Mouse (Mus musculus): ENCODE data around the gene Ccr7. TPM values are rescaled to one million over a fixed set of nuclear protein-coding genes. Genes with fewer than 3 reads are reported as not detected.

Gene Ccr7
- total and polyA plus RNA-seq, 3 experiments: 0.04 to 0.06 TPM; not detected in 1

GRCm38 (mm10) chr11:99136361-99136760, 18.5 kb downstream of the Ccr7 start:
- H3K4me1 ChIP-seq (ENCODE audit: control insufficient read depth in 1 of 2, insufficient read depth in 2 of 2, low read length in 2 of 2): no peaks in the 10 kb centered on the region; a peak in 1 of 4 replicates
- TF ChIP-seq TBP (IDR thresholded peaks at IDR 0.05; ENCODE audit: low read depth, low read length) (no peak), ZMIZ1 (IDR thresholded peaks at IDR 0.05; ENCODE audit: low read depth, low read length) (no peak), TAL1 (IDR thresholded peaks at IDR 0.05; ENCODE audit: low read length) (no peak), MAFK (IDR thresholded peaks at IDR 0.05; ENCODE audit: borderline replicate concordance, low read depth, low read length) (no peak), ETS1 (IDR thresholded peaks at IDR 0.05; ENCODE audit: low read depth, low read length) (0 out of 2 replicates have a peak, but pooled peaks have one; percentile 11), NRF1 (IDR thresholded peaks at IDR 0.05; ENCODE audit: insufficient read depth, low read depth, low read length, poor library complexity, severe bottlenecking) (no peak), CTCF (IDR thresholded peaks at IDR 0.05 in 2 of 3, conservative IDR thresholded peaks at IDR 0.05 in 1 of 3; ENCODE audit: control insufficient read depth in 1 of 3, insufficient read depth in 1 of 3, low read depth in 2 of 3, low read length in 3 of 3, poor library complexity in 1 of 3, severe bottlenecking in 1 of 3) (no peak), ZC3H11A (IDR thresholded peaks at IDR 0.05; ENCODE audit: low read depth, low read length) (no peak), POLR2A (IDR thresholded peaks at IDR 0.05; ENCODE audit: control insufficient read depth in 1 of 2, insufficient read depth in 1 of 2, low read depth in 1 of 2, low read length in 2 of 2, poor library complexity in 1 of 2) (no peak), EP300 (IDR thresholded peaks at IDR 0.05; ENCODE audit: low read depth in 1 of 2, low read length in 2 of 2) (peak in 1 of 2 experiments; percentile 9; a peak in 1 of 4 replicates), MAZ (IDR thresholded peaks at IDR 0.05; ENCODE audit: low read depth, low read length) (0 out of 2 replicates have a peak, but pooled peaks have one; percentile 22), SIN3A (IDR thresholded peaks at IDR 0.05; ENCODE audit: low read length) (no peak), POLR2AphosphoS5 (IDR thresholded peaks at IDR 0.05; ENCODE audit: borderline replicate concordance, low read depth, low read length) (no peak), E2F4 (IDR thresholded peaks at IDR 0.05; ENCODE audit: borderline replicate concordance, low read depth, low read length) (no peak), SMC3 (IDR thresholded peaks at IDR 0.05; ENCODE audit: low read depth, low read length) (no peak), MYC (IDR thresholded peaks at IDR 0.05; ENCODE audit: low read depth, low read length) (no peak), KAT2A (conservative IDR thresholded peaks at IDR 0.05; ENCODE audit: low read depth, low read length) (no peak), MAX (IDR thresholded peaks at IDR 0.05; ENCODE audit: low read length) (0 out of 2 replicates have a peak, but pooled peaks have one; percentile 38), ELF1 (IDR thresholded peaks at IDR 0.05; ENCODE audit: low read depth, low read length) (no peak), ZNF384 (IDR thresholded peaks at IDR 0.05; ENCODE audit: low read depth, low read length) (no peak), CHD1 (IDR thresholded peaks at IDR 0.05; ENCODE audit: low read depth, low read length) (no peak), NELFE (IDR thresholded peaks at IDR 0.05; ENCODE audit: low read depth, low read length) (no peak), MEF2A (IDR thresholded peaks at IDR 0.05; ENCODE audit: extremely low read depth, insufficient replicate concordance, low read depth, low read length, poor library complexity, severe bottlenecking) (no peak), USF1 (IDR thresholded peaks at IDR 0.05; ENCODE audit: low read depth, low read length) (no peak), RAD21 (IDR thresholded peaks at IDR 0.05; ENCODE audit: low read depth, low read length) (no peak), MXI1 (IDR thresholded peaks at IDR 0.05; ENCODE audit: low read depth, low read length) (no peak), RCOR1 (IDR thresholded peaks at IDR 0.05; ENCODE audit: low read depth, low read length) (no peak), TCF12 (IDR thresholded peaks at IDR 0.05; ENCODE audit: low read depth, low read length) (0 out of 2 replicates have a peak, but pooled peaks have one; percentile 9)
- H3K79me2 ChIP-seq (ENCODE audit: control insufficient read depth, insufficient read depth, low read length, poor library complexity): no peaks in the 10 kb centered on the region
- no peak overlapping the region for H3K27ac ChIP-seq (ENCODE audit: control insufficient read depth, low read depth, low read length)
- no peak overlapping the region for H3K4me3 ChIP-seq (ENCODE audit: control insufficient read depth in 1 of 2, insufficient read depth in 1 of 2, low read depth in 2 of 2, low read length in 2 of 2)
- no peaks in the 10 kb centered on the region for H3K36me3 ChIP-seq (ENCODE audit: control insufficient read depth in 1 of 2, insufficient read depth in 2 of 2, low read length in 2 of 2)
- H3K9me3 ChIP-seq (replicated peaks; ENCODE audit: insufficient read depth, low read length): no peaks in the 10 kb centered on the region
- H3K27me3 ChIP-seq (ENCODE audit: control insufficient read depth in 1 of 2, insufficient read depth in 2 of 2, low read length in 2 of 2): peaks cover 4 to 16% of the 10 kb centered on the region in 2 experiments
- H3K9ac ChIP-seq (ENCODE audit: control insufficient read depth, low read depth, low read length, poor library complexity, severe bottlenecking): no peak overlapping the region
- peak; percentile 38 for DNase-seq (ENCODE audit: low read depth, low spot score)

All from MEL (cell line).